Mouse (Mus musculus) hindbrain, embryonic 11.5 days (tissue): Measurements from ENCODE around the gene Pygo2. TPM values are rescaled to one million over a fixed set of nuclear protein-coding genes. Genes with fewer than 3 reads are reported as not detected.

Experiments used
- ATAC-seq: fragments of 200-750 bp; cut with Nextera tagmentation; 2 replicates; pipeline ENCODE4 v1.8.0; 2017; ENCODE audit warnings: mild to moderate bottlenecking, moderate TSS enrichment, moderate library complexity; ENCODE audit not compliant: low FRiP score
- DNase-seq: peaks from one replicate; pipeline ENCODE4 v3.0.0-alpha.2; 2015; ENCODE audit warnings: low spot score
- H3K27ac ChIP-seq: fragments of 300-500 bp; sonication (generic); 2 replicates; pipeline ENCODE4 v1.5.1; 2014; ENCODE audit warnings: mild to moderate bottlenecking, low read depth, low read length
- H3K27me3 ChIP-seq: fragments of 300-500 bp; sonication (generic); 2 replicates; pipeline ENCODE4 v1.6.1; 2014; ENCODE audit warnings: mild to moderate bottlenecking, low read length, moderate library complexity, mixed read lengths; ENCODE audit not compliant: control insufficient read depth, insufficient read depth
- H3K36me3 ChIP-seq: fragments of 300-500 bp; sonication (generic); 2 replicates; pipeline ENCODE4 v1.6.1; 2014; ENCODE audit warnings: mild to moderate bottlenecking, low read length, moderate library complexity, mixed read lengths; ENCODE audit not compliant: control insufficient read depth, insufficient read depth
- H3K4me1 ChIP-seq: fragments of 300-500 bp; sonication (generic); replicated peaks from 2 replicates; pipeline ENCODE4 v1.6.1; 2014; ENCODE audit warnings: low read length, mixed read lengths; ENCODE audit not compliant: control insufficient read depth, insufficient read depth
- H3K4me2 ChIP-seq: fragments of 300-500 bp; sonication (generic); replicated peaks from 2 replicates; pipeline ENCODE4 v1.6.1; 2014; ENCODE audit warnings: mild to moderate bottlenecking, low read depth, low read length
- H3K4me3 ChIP-seq: fragments of 300-500 bp; sonication (generic); 2 replicates; pipeline ENCODE4 v1.5.1; 2014; ENCODE audit warnings: low read depth, low read length
- H3K9ac ChIP-seq: fragments of 300-500 bp; sonication (generic); 2 replicates; pipeline ENCODE4 v1.6.1; 2014; ENCODE audit warnings: low read depth, low read length
- H3K9me3 ChIP-seq: fragments of 300-500 bp; sonication (generic); 2 replicates; pipeline ENCODE4 v1.6.1; 2016; ENCODE audit warnings: low read length; ENCODE audit not compliant: control insufficient read depth
- WGBS: fragments of 180-500 bp; shearing (Covaris S2); extraction: QIAGEN DNeasy Blood & Tissue Kit; methylation state at CpG from one replicate; pipeline ENCODE4 v1.1.7; 2014; 5-methylcytosine and 5-hydroxymethylcytosine counted together
- polyA plus RNA-seq: library from polyadenylated mRNA; unstranded; fragments of >200 nt; fragmentation: Nextera tagmentation; extraction: Ambion mirVana; gene quantifications from 2 replicates; pipeline ENCODE4 v1.2.1, GENCODE M21; 2014

Pygo2 gene
- polyA plus RNA-seq, 1 experiment from 2014 or later: 45.0 TPM

- Histone ChIP-seq H3K27ac (no peak overlapping the region), H3K9ac (no peak overlapping the region), H3K4me2 (no peak overlapping the region), H3K36me3 (no peaks in the 10 kb centered on the region), H3K9me3 (no peaks in the 10 kb centered on the region), H3K4me3 (no peak overlapping the region), H3K27me3 (no peaks in the 10 kb centered on the region), H3K4me1 (no peaks in the 10 kb centered on the region)
- WGBS: 89% methylated on average over 7 of the region's 7 CpGs
- no peak for DNase-seq
- ATAC-seq: no peak
Measured at GRCm38 (mm10) chr3:89401329-89401728, 28.7 kb upstream of the Pygo2 start.

- Histone ChIP-seq H3K4me3 (no peak within 1 kb of the TSS), H3K27ac (no peak within 1 kb of the TSS), H3K36me3 (no peaks in the 10 kb centered on the region), H3K9ac (no peak within 1 kb of the TSS), H3K4me2 (no peak within 1 kb of the TSS), H3K27me3 (no peaks in the 10 kb centered on the region), H3K4me1 (no peaks in the 10 kb centered on the region), H3K9me3 (no peaks in the 10 kb centered on the region)
- 75% methylated on average over 5 of the region's 5 CpGs for WGBS
- ATAC-seq (no peak), DNase-seq (no peak)
Measured at GRCm38 (mm10) chr3:89402693-89403092, 27.3 kb upstream of the Pygo2 start, which contains the start of gene Lenep. Lenep (minus strand) TSS chr3:89402793.

GRCm38 (mm10) chr3:89406887-89407286 lies 23.1 kb upstream of the Pygo2 start:
- no peak overlapping the region for H3K4me2 ChIP-seq
- 94% methylated on average over 6 of the region's 6 CpGs for WGBS
- H3K9ac ChIP-seq: no peak overlapping the region
- H3K27ac ChIP-seq: no peak overlapping the region
- H3K4me1 ChIP-seq: no peaks in the 10 kb centered on the region
- H3K4me3 ChIP-seq: no peak overlapping the region
- no peaks in the 10 kb centered on the region for H3K9me3 ChIP-seq
- H3K36me3 ChIP-seq: no peaks in the 10 kb centered on the region
- ATAC-seq (no peak), DNase-seq (no peak)
- no peaks in the 10 kb centered on the region for H3K27me3 ChIP-seq

- WGBS: 65% methylated on average over 16 of the region's 16 CpGs
- DNase-seq: no peak
- Histone ChIP-seq H3K27me3 (no peaks in the 10 kb centered on the region), H3K36me3 (no peaks in the 10 kb centered on the region), H3K27ac (no peak overlapping the region), H3K4me2 (no peak overlapping the region), H3K9ac (no peak overlapping the region), H3K4me1 (no peaks in the 10 kb centered on the region), H3K4me3 (no peak overlapping the region), H3K9me3 (no peaks in the 10 kb centered on the region)
- ATAC-seq: no peak
Measured at GRCm38 (mm10) chr3:89408448-89408847, 21.6 kb upstream of the Pygo2 start.

GRCm38 (mm10) chr3:89409701-89410100 lies 20.3 kb upstream of the Pygo2 start:
- whole genome bisulfite sequencing: 92% methylated on average over 3 of the region's 3 CpGs
- H3K4me3 ChIP-seq: no peak overlapping the region
- no peaks in the 10 kb centered on the region for H3K9me3 ChIP-seq
- no peaks in the 10 kb centered on the region for H3K4me1 ChIP-seq
- H3K27ac ChIP-seq: no peak overlapping the region
- no peak for DNase-seq
- H3K36me3 ChIP-seq: 0 out of 2 replicates have a peak, but pooled peaks cover under 1% of the 10 kb centered on the region
- H3K4me2 ChIP-seq: no peak overlapping the region
- H3K27me3 ChIP-seq: no peaks in the 10 kb centered on the region
- H3K9ac ChIP-seq: no peak overlapping the region
- no peak for ATAC-seq

GRCm38 (mm10) chr3:89410864-89411263 lies 19.1 kb upstream of the Pygo2 start:
- Histone ChIP-seq H3K27ac (no peak overlapping the region), H3K4me3 (peak overlapping the region; percentile 47), H3K9me3 (no peaks in the 10 kb centered on the region), H3K36me3 (0 out of 2 replicates have a peak, but pooled peaks cover 3% of the 10 kb centered on the region), H3K27me3 (no peaks in the 10 kb centered on the region), H3K4me1 (no peaks in the 10 kb centered on the region), H3K4me2 (peak overlapping the region; percentile 45), H3K9ac (peak overlapping the region; percentile 46; the same call in 1 of the 2 replicates)
- no peak for ATAC-seq
- DNase-seq: no peak
- WGBS: 85% methylated on average over 10 of the region's 10 CpGs

- H3K4me2 ChIP-seq: peak within 1 kb of the TSS; percentile 45
- no peaks in the 10 kb centered on the region for H3K9me3 ChIP-seq
- peak; percentile 99 for ATAC-seq
- DNase-seq: peak; percentile 100
- no peaks in the 10 kb centered on the region for H3K27me3 ChIP-seq
- H3K36me3 ChIP-seq: 0 out of 2 replicates have a peak, but pooled peaks cover 3% of the 10 kb centered on the region
- peak within 1 kb of the TSS; percentile 46 for H3K9ac ChIP-seq
- WGBS: 7% methylated on average over 28 of the region's 28 CpGs
- H3K4me1 ChIP-seq: no peaks in the 10 kb centered on the region
- H3K27ac ChIP-seq: 0 out of 2 replicates have a peak within 1 kb of the TSS, but pooled peaks have one; percentile 0
- peak within 1 kb of the TSS; percentile 47 for H3K4me3 ChIP-seq
Measured at GRCm38 (mm10) chr3:89411490-89412393, 18.3 kb upstream of the Pygo2 start, which contains the start of gene Flad1. Flad1 (minus strand) TSS chr3:89411870.

GRCm38 (mm10) chr3:89416158-89416557 lies 13.9 kb upstream of the Pygo2 start:
- ATAC-seq (no peak), DNase-seq (no peak)
- Histone ChIP-seq H3K27ac (no peak overlapping the region), H3K4me1 (peaks cover 4% of the 10 kb centered on the region; the same call in 1 of the 2 replicates), H3K36me3 (0 out of 2 replicates have a peak, but pooled peaks cover 3% of the 10 kb centered on the region), H3K9me3 (no peaks in the 10 kb centered on the region), H3K4me3 (no peak overlapping the region), H3K27me3 (no peaks in the 10 kb centered on the region), H3K9ac (no peak overlapping the region), H3K4me2 (no peak overlapping the region)
- 96% methylated on average over 8 of the region's 8 CpGs for whole genome bisulfite sequencing
